Mouse (Mus musculus): ENCODE measurements at regions not wholly inside any gene's neighbourhood (a gene's known extent, or its start where the extent isn't known, plus 50 kb on each side); places are given as distances from the start of the nearest gene placed in this dataset.

GRCm38 (mm10) chr8:116383036-116383435, 121.7 kb upstream of the Dynlrb2 start:
- Histone ChIP-seq H3K9ac (replicated peaks) (no peak overlapping the region), H3K4me1 (replicated peaks; ENCODE audit: control insufficient read depth in 2 of 2, insufficient read depth in 2 of 2, low read length in 1 of 2) (no peaks in the 10 kb centered on the region), H3K4me3 (ENCODE audit: insufficient read depth in 1 of 2, low read depth in 2 of 2, low read length in 2 of 2) (no peak overlapping the region), H3K36me3 (replicated peaks; ENCODE audit: control insufficient read depth, insufficient read depth, low read depth) (no peaks in the 10 kb centered on the region), H3K27me3 (ENCODE audit: control insufficient read depth, insufficient read depth, low read length) (no peaks in the 10 kb centered on the region), H3K27ac (no peak overlapping the region), H3K4me2 (ENCODE audit: low read depth) (no peak overlapping the region), H3K9me3 (ENCODE audit: control insufficient read depth, low read length) (no peaks in the 10 kb centered on the region)
- WGBS (ENCODE audit: insufficient replicate concordance) = 56% methylated on average over 8 of the region's 8 CpGs
- no peak for ATAC-seq (ENCODE audit: insufficient read depth)
- TF ChIP-seq CTCF (IDR thresholded peaks at IDR 0.05; ENCODE audit: low read depth) (no peak), EP300 (IDR thresholded peaks at IDR 0.05; ENCODE audit: low read depth) (no peak)
- DNase-seq (ENCODE audit: low read depth in 3 of 3, low spot score in 3 of 3) = no peak

- no peak overlapping the region for H3K27ac ChIP-seq
- no peak for DNase-seq (ENCODE audit: low read depth in 3 of 3, low spot score in 3 of 3)
- no peak for ATAC-seq (ENCODE audit: insufficient read depth)
Observed at GRCm38 (mm10) chr8:116380601-116381000, 124.2 kb upstream of the Dynlrb2 start.

GRCm38 (mm10) chr8:116379851-116380250, 124.9 kb upstream of the Dynlrb2 start:
- H3K4me2 ChIP-seq (ENCODE audit: low read depth) = no peak overlapping the region
- H3K4me3 ChIP-seq (ENCODE audit: insufficient read depth in 1 of 2, low read depth in 2 of 2, low read length in 2 of 2) = no peak overlapping the region
- no peaks in the 10 kb centered on the region for H3K9me3 ChIP-seq (ENCODE audit: control insufficient read depth, low read length)
- ATAC-seq (ENCODE audit: insufficient read depth) (no peak), DNase-seq (ENCODE audit: low read depth in 3 of 3, low spot score in 3 of 3) (no peak)
- no peak overlapping the region for H3K9ac ChIP-seq (replicated peaks)
- H3K27me3 ChIP-seq (ENCODE audit: control insufficient read depth, insufficient read depth, low read length) = no peaks in the 10 kb centered on the region
- no peaks in the 10 kb centered on the region for H3K36me3 ChIP-seq (replicated peaks; ENCODE audit: control insufficient read depth, insufficient read depth, low read depth)
- 44% methylated on average over 3 of the region's 3 CpGs for WGBS (ENCODE audit: insufficient replicate concordance)
- TF ChIP-seq CTCF (IDR thresholded peaks at IDR 0.05; ENCODE audit: low read depth) (no peak), EP300 (IDR thresholded peaks at IDR 0.05; ENCODE audit: low read depth) (no peak)
- H3K4me1 ChIP-seq (replicated peaks; ENCODE audit: control insufficient read depth in 2 of 2, insufficient read depth in 2 of 2, low read length in 1 of 2) = no peaks in the 10 kb centered on the region
- no peak overlapping the region for H3K27ac ChIP-seq

More at GRCm38 (mm10) chr8:116380601-116381000, 124.2 kb upstream of the Dynlrb2 start:
- Histone ChIP-seq H3K27me3 (ENCODE audit: control insufficient read depth, insufficient read depth, low read length) (no peaks in the 10 kb centered on the region), H3K36me3 (replicated peaks; ENCODE audit: control insufficient read depth, insufficient read depth, low read depth) (no peaks in the 10 kb centered on the region), H3K4me3 (ENCODE audit: insufficient read depth in 1 of 2, low read depth in 2 of 2, low read length in 2 of 2) (no peak overlapping the region), H3K9me3 (ENCODE audit: control insufficient read depth, low read length) (no peaks in the 10 kb centered on the region), H3K4me2 (ENCODE audit: low read depth) (no peak overlapping the region), H3K4me1 (replicated peaks; ENCODE audit: control insufficient read depth in 2 of 2, insufficient read depth in 2 of 2, low read length in 1 of 2) (no peaks in the 10 kb centered on the region), H3K9ac (replicated peaks) (no peak overlapping the region)
- no peak for TF ChIP-seq EP300 (IDR thresholded peaks at IDR 0.05; ENCODE audit: low read depth)
- no peak for TF ChIP-seq CTCF (IDR thresholded peaks at IDR 0.05; ENCODE audit: low read depth)
- WGBS (ENCODE audit: insufficient replicate concordance) = 61% methylated on average over 4 of the region's 4 CpGs

- WGBS (ENCODE audit: insufficient replicate concordance) = 53% methylated on average over 5 of the region's 5 CpGs
- Histone ChIP-seq H3K9ac (replicated peaks) (no peak overlapping the region), H3K4me1 (replicated peaks; ENCODE audit: control insufficient read depth in 2 of 2, insufficient read depth in 2 of 2, low read length in 1 of 2) (no peaks in the 10 kb centered on the region), H3K27me3 (ENCODE audit: control insufficient read depth, insufficient read depth, low read length) (no peaks in the 10 kb centered on the region), H3K36me3 (replicated peaks; ENCODE audit: control insufficient read depth, insufficient read depth, low read depth) (no peaks in the 10 kb centered on the region), H3K4me3 (ENCODE audit: insufficient read depth in 1 of 2, low read depth in 2 of 2, low read length in 2 of 2) (no peak overlapping the region), H3K4me2 (ENCODE audit: low read depth) (no peak overlapping the region), H3K9me3 (ENCODE audit: control insufficient read depth, low read length) (no peaks in the 10 kb centered on the region), H3K27ac (no peak overlapping the region)
- DNase-seq (ENCODE audit: low read depth in 3 of 3, low spot score in 3 of 3) (no peak), ATAC-seq (ENCODE audit: insufficient read depth) (no peak)
- TF ChIP-seq CTCF (IDR thresholded peaks at IDR 0.05; ENCODE audit: low read depth) = no peak
- no peak for TF ChIP-seq EP300 (IDR thresholded peaks at IDR 0.05; ENCODE audit: low read depth)
Observed at GRCm38 (mm10) chr8:116375758-116376157, 129.0 kb upstream of the Dynlrb2 start.

- Histone ChIP-seq H3K9me3 (ENCODE audit: control insufficient read depth, low read length) (no peaks in the 10 kb centered on the region), H3K27me3 (ENCODE audit: control insufficient read depth, insufficient read depth, low read length) (no peaks in the 10 kb centered on the region), H3K4me2 (ENCODE audit: low read depth) (no peak overlapping the region), H3K27ac (no peak overlapping the region), H3K4me1 (replicated peaks; ENCODE audit: control insufficient read depth in 2 of 2, insufficient read depth in 2 of 2, low read length in 1 of 2) (no peaks in the 10 kb centered on the region), H3K9ac (replicated peaks) (no peak overlapping the region), H3K36me3 (replicated peaks; ENCODE audit: control insufficient read depth, insufficient read depth, low read depth) (no peaks in the 10 kb centered on the region), H3K4me3 (ENCODE audit: insufficient read depth in 1 of 2, low read depth in 2 of 2, low read length in 2 of 2) (no peak overlapping the region)
- ATAC-seq (ENCODE audit: insufficient read depth) (no peak), DNase-seq (ENCODE audit: low read depth in 3 of 3, low spot score in 3 of 3) (no peak)
- 55% methylated on average over 4 of the region's 4 CpGs for WGBS (ENCODE audit: insufficient replicate concordance)
- TF ChIP-seq EP300 (IDR thresholded peaks at IDR 0.05; ENCODE audit: low read depth) (no peak), CTCF (IDR thresholded peaks at IDR 0.05; ENCODE audit: low read depth) (peak; percentile 25)
Observed at GRCm38 (mm10) chr8:116373063-116373462, 131.7 kb upstream of the Dynlrb2 start.

Measured in liver, embryonic 14.5 days (tissue).